Mouse (Mus musculus) midbrain, postnatal 0 days (tissue): ENCODE data around the gene Fxn. TPM values are rescaled to one million over a fixed set of nuclear protein-coding genes. Genes with fewer than 3 reads are reported as not detected.

Experiments
- ATAC-seq: fragments of 200-750 bp; cut with Nextera tagmentation; 2 replicates; pipeline ENCODE4 v1.8.0; 2017; ENCODE audit warnings: moderate number of reproducible peaks, mild to moderate bottlenecking, moderate TSS enrichment, moderate library complexity; ENCODE audit not compliant: low FRiP score
- DNase-seq: peaks from one replicate; pipeline ENCODE4 v3.0.0-alpha.2; 2015; ENCODE audit warnings: low spot score
- H3K27ac ChIP-seq: fragments of 300-500 bp; sonication (generic); 2 replicates; pipeline ENCODE4 v1.5.1; 2014; ENCODE audit warnings: low read depth, mild to moderate bottlenecking, low read length, mixed read lengths
- H3K27me3 ChIP-seq: fragments of 300-500 bp; sonication (generic); 2 replicates; pipeline ENCODE4 v1.6.1; 2014; ENCODE audit warnings: low read length, control low read depth, mixed read lengths; ENCODE audit not compliant: insufficient read depth
- H3K36me3 ChIP-seq: fragments of 300-500 bp; sonication (generic); 2 replicates; pipeline ENCODE4 v1.6.1; 2014; ENCODE audit warnings: low read length, control low read depth, mixed read lengths; ENCODE audit not compliant: insufficient read depth
- H3K4me1 ChIP-seq: fragments of 300-500 bp; sonication (generic); 2 replicates; pipeline ENCODE4 v1.6.1; 2014; ENCODE audit warnings: mild to moderate bottlenecking, control low read depth, antibody characterized with exemption, low read length, mixed read lengths; ENCODE audit not compliant: insufficient read depth
- H3K4me2 ChIP-seq: fragments of 300-500 bp; sonication (generic); 2 replicates; pipeline ENCODE4 v1.6.1; 2014; ENCODE audit warnings: low read depth, mild to moderate bottlenecking, low read length, mixed read lengths; ENCODE audit not compliant: poor library complexity, severe bottlenecking
- H3K4me3 ChIP-seq: fragments of 300-500 bp; sonication (generic); 2 replicates; pipeline ENCODE4 v1.5.1; 2014; ENCODE audit warnings: low read depth, mild to moderate bottlenecking, low read length, moderate library complexity
- H3K9ac ChIP-seq: fragments of 300-500 bp; sonication (generic); replicated peaks from 2 replicates; pipeline ENCODE4 v1.6.1; 2014; ENCODE audit warnings: mild to moderate bottlenecking, low read length, moderate library complexity, mixed read lengths; ENCODE audit not compliant: poor library complexity, severe bottlenecking
- H3K9me3 ChIP-seq: fragments of 300-500 bp; sonication (generic); 2 replicates; pipeline ENCODE4 v1.6.1; 2016; ENCODE audit warnings: low read length, control low read depth
- CTCF ChIP-seq: IDR thresholded peaks from 2 replicates; pipeline ENCODE4 v1.5.1; 2016; ENCODE audit warnings: antibody characterized with exemption, mild to moderate bottlenecking
- WGBS: fragments of 180-500 bp; shearing (Covaris S2); extraction: QIAGEN DNeasy Blood & Tissue Kit; methylation state at CpG from one replicate; pipeline ENCODE4 v1.1.7; 2014; 5-methylcytosine and 5-hydroxymethylcytosine counted together
- polyA plus RNA-seq: library from polyadenylated mRNA; unstranded; fragments of >200 nt; fragmentation: Nextera tagmentation; extraction: Ambion mirVana; gene quantifications from 2 replicates; pipeline ENCODE4 v1.2.1, GENCODE M21; 2015
- total RNA-seq: library from RNA; depleted of rRNA; stranded (reverse); fragments of >200 nt; gene quantifications from 2 replicates; pipeline ENCODE4 v1.2.3, GENCODE M21; 2014

The Fxn gene
- total and polyA plus RNA-seq, 2 experiments from 2014 or later, result 25.4 to 42.5 TPM

DNA sequence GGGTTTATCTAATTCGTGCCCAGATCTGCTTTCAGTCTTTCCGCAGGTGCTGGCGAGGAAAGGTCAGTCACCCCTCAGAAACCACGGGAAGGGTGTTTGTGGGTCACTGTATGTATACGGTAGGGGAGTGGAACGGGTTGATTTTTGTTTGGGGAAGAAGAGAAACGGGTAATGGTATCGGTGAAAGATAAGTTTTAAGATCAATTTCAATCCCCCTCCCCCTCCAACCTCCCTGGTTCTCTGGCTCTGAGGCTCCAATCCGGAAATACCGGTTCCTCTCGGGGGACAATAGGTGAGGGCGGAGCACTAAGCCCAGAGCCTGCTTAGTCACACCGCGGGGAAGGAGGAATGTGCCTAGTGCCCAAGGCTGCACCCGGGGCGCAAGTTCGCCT, 55.1 kb downstream of the Fxn start:
- Histone ChIP-seq H3K4me3 (peak overlapping the region; percentile 36), H3K27ac (no peak overlapping the region), H3K9me3 (no peaks in the 10 kb centered on the region), H3K36me3 (no peaks in the 10 kb centered on the region), H3K4me2 (peak overlapping the region; percentile 59), H3K9ac (no peak overlapping the region), H3K4me1 (no peaks in the 10 kb centered on the region), H3K27me3 (peaks cover 12% of the 10 kb centered on the region)
- 2% methylated on average over 17 of the region's 17 CpGs for WGBS
- ATAC-seq (no peak), DNase-seq (no peak)
- TF ChIP-seq CTCF, result no peak

DNA sequence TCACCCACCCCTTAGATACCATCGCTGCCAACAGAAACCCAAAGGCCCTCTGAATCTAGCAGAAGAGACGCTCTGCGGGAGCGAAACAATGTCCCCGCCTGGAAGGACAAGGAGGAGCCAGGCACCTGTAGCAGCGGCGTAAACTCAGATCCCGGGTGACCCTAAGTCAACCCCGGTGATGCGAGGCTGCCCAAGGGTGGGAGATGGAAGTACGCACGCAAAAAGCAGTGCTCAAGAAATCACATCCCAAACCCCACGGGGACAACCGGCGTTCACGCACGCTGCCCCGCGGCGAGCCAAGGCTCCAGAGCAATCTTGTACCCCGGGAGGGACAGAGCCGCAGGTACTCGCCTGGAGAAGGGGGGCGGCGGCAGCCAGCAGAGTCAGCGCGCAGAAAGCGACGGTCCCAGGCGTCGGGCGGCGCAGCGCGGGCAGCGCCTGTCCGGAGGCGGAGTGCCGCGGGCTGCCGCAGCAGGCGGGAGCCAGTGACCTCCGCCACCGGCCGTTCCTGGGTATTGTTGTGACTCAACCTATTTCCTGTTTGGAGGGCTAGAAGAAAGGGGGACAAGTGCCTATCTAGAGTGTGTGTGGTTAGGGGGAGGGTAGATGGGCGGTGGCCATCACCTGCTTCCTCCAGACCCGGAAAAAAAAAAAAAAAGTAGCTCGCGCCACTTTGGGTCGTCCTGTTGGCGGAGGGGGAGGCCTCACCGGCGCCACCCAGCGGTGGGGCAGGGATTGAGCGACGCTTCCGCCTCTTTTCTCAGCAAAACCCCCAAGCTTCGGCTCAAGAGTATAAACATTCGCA, 55.7 kb downstream of the Fxn start, which contains the start of gene Tjp2:
Gene Tjp2 (minus strand): TSS at position 531 of the 805 bp plus-strand sequence.
- H3K27ac ChIP-seq, result no peak within 1 kb of the TSS
- H3K4me3 ChIP-seq, result peak within 1 kb of the TSS; percentile 36
- peak; percentile 70 for TF ChIP-seq CTCF
- DNase-seq, result no peak
- peaks cover 12% of the 10 kb centered on the region for H3K27me3 ChIP-seq
- 1% methylated on average over 54 of the region's 59 CpGs for WGBS
- peak within 1 kb of the TSS; percentile 15; the same call in 1 of the 2 replicates for H3K9ac ChIP-seq
- no peaks in the 10 kb centered on the region for H3K36me3 ChIP-seq
- peak; percentile 44; the same call in 1 of the 2 replicates for ATAC-seq
- H3K9me3 ChIP-seq, result no peaks in the 10 kb centered on the region
- H3K4me1 ChIP-seq, result no peaks in the 10 kb centered on the region
- H3K4me2 ChIP-seq, result peak within 1 kb of the TSS; percentile 59

DNA sequence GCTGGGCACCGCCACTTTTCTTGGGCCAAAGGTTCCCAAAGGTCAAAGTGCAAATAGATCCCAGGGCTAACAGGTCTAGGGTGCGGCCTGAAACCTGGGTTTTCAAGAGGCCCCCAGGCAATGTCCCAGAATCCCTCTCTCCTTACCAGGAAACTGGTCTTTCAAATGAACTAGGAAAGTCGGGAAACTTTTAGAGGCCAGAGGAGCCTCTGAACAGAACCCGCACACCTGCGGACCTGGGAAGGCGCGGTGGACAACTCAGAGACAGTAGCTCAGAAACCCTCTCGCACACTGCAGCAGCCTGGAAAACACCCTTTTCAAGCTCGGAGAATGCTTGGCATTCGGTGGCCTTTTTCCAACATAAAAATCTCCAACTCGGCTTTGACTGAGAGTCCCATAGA, 56.6 kb downstream of the Fxn start:
- Histone ChIP-seq H3K27ac (no peak overlapping the region), H3K27me3 (peaks cover 12% of the 10 kb centered on the region), H3K9me3 (no peaks in the 10 kb centered on the region)

DNA sequence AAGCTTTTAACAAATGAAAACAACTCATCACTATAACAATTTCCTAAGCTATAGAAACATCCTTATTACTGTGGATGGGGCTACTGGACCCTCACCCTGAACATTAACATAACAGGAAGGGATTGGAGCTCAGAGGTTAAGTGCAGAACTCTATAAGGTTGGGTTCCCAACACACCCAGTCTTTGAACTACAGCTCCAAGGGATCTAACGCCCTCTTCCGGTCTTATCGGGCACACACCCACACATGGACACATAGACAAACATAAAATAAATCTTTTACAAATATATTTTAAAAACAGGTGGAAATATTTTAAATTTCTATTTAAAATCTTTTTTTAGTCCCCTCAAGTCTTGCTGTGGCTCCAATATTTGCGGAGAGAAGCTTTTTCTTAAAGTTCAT, 59.0 kb downstream of the Fxn start:
- no peak for TF ChIP-seq CTCF
- Histone ChIP-seq H3K36me3 (no peaks in the 10 kb centered on the region), H3K9ac (no peak overlapping the region), H3K9me3 (no peaks in the 10 kb centered on the region), H3K27ac (no peak overlapping the region), H3K27me3 (peaks cover 8% of the 10 kb centered on the region), H3K4me1 (no peaks in the 10 kb centered on the region), H3K4me3 (no peak overlapping the region), H3K4me2 (no peak overlapping the region)
- 88% methylated on average over 4 of the region's 4 CpGs for WGBS
- ATAC-seq (no peak), DNase-seq (no peak)

More for the DNA sequence above, 56.6 kb downstream of the Fxn start:
- ATAC-seq (no peak), DNase-seq (no peak)
- peak overlapping the region; percentile 59 for H3K4me2 ChIP-seq
- H3K4me1 ChIP-seq, result no peaks in the 10 kb centered on the region
- TF ChIP-seq CTCF, result no peak
- 23% methylated on average over 11 of the region's 11 CpGs for whole genome bisulfite sequencing
- H3K36me3 ChIP-seq, result no peaks in the 10 kb centered on the region
- H3K9ac ChIP-seq, result peak overlapping the region; percentile 15; the same call in 1 of the 2 replicates
- peak overlapping the region; percentile 36; the same call in 1 of the 2 replicates for H3K4me3 ChIP-seq

DNA sequence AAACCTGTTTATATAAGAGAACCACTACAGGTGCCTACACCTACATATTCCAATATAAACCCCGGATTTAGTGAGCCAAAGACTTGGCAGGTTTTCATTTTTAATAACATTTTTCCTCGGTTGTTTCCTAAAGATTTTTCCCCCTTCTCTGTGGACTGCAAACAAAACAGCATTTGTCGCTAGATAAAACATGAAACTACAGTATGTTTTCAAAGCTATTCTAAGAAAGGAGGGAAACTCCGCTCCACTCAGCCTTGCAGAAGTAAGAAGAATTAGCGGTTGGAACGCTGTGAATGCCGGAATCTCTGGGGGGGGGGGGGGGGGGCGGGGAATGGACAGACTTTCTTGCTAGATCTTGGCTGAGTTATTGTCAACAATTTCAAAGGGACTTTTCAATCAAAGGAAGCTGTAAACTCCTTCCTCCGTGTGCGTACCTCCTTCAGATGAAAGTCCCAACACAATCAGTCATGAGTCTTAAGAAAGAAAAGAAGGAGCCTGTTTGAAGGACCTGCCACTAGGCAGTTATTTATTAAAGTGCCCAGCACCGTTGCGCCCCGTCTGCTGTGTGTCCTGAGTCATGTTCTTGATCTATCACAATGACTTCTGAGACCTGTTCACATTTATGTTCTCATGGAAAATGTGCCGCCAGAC, 59.5 kb downstream of the Fxn start:
- H3K36me3 ChIP-seq, result no peaks in the 10 kb centered on the region
- H3K27me3 ChIP-seq, result peaks cover 4% of the 10 kb centered on the region; the same call in 1 of the 2 replicates
- no peak for TF ChIP-seq CTCF
- ATAC-seq (no peak), DNase-seq (no peak)
- H3K4me3 ChIP-seq, result no peak overlapping the region
- 21% methylated on average over 14 of the region's 14 CpGs for WGBS
- no peaks in the 10 kb centered on the region for H3K4me1 ChIP-seq
- H3K4me2 ChIP-seq, result no peak overlapping the region
- H3K9ac ChIP-seq, result no peak overlapping the region
- H3K27ac ChIP-seq, result no peak overlapping the region
- no peaks in the 10 kb centered on the region for H3K9me3 ChIP-seq

DNA sequence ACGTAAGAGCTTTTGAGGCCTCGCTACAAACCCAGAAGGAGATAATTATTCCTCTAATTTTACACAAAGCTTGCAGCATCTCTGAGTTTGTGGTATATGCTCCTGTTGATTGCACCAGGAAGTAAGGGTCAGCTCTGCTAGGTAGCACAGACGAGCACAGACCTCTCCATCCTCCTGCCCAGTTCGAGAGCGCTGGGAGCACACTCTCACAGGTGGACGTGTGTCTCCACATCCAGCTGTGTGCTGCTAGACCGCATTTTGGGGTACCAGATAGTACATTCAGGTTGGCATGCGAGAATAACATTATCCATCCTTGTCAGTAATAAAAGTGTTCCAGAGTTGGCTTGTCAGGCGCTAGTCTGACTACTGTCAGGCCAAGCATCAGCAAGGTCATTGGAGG, 61.4 kb downstream of the Fxn start:
- no peak for TF ChIP-seq CTCF
- 76% methylated on average over 9 of the region's 9 CpGs for WGBS
- Histone ChIP-seq H3K4me1 (no peaks in the 10 kb centered on the region), H3K36me3 (no peaks in the 10 kb centered on the region), H3K9ac (no peak overlapping the region), H3K9me3 (no peaks in the 10 kb centered on the region), H3K4me2 (no peak overlapping the region), H3K27ac (no peak overlapping the region), H3K27me3 (peaks cover 4% of the 10 kb centered on the region; the same call in 1 of the 2 replicates), H3K4me3 (no peak overlapping the region)
- no peak for DNase-seq
- ATAC-seq, result no peak
